Mouse (Mus musculus) midbrain, embryonic 12.5 days (tissue): ENCODE measurements at regions not wholly inside any gene's neighbourhood (a gene's known extent, or its start where the extent isn't known, plus 50 kb on each side); places are given as distances from the start of the nearest gene placed in this dataset.

ENCODE experiments used
- ATAC-seq: fragments of 200-750 bp; cut with Nextera tagmentation; 2 replicates; pipeline ENCODE4 v1.8.0; 2017; ENCODE audit warnings: low read depth, moderate TSS enrichment, moderate library complexity; ENCODE audit not compliant: low FRiP score
- H3K27ac ChIP-seq: fragments of 300-500 bp; sonication (generic); replicated peaks from 2 replicates; pipeline ENCODE4 v1.5.1; 2016; ENCODE audit warnings: mild to moderate bottlenecking
- H3K27me3 ChIP-seq: fragments of 300-500 bp; sonication (generic); 2 replicates; pipeline ENCODE4 v1.6.1; 2016; ENCODE audit warnings: mild to moderate bottlenecking
- H3K36me3 ChIP-seq: fragments of 300-500 bp; sonication (generic); 2 replicates; pipeline ENCODE4 v1.6.1; 2016
- H3K4me1 ChIP-seq: fragments of 300-500 bp; sonication (generic); 2 replicates; pipeline ENCODE4 v1.6.1; 2016
- H3K4me2 ChIP-seq: fragments of 300-500 bp; sonication (generic); replicated peaks from 2 replicates; pipeline ENCODE4 v1.6.1; 2016; ENCODE audit warnings: mild to moderate bottlenecking, moderate library complexity
- H3K4me3 ChIP-seq: fragments of 300-500 bp; sonication (generic); 2 replicates; pipeline ENCODE4 v1.5.1; 2016; ENCODE audit warnings: mild to moderate bottlenecking
- H3K9ac ChIP-seq: fragments of 300-500 bp; sonication (generic); replicated peaks from 2 replicates; pipeline ENCODE4 v1.6.1; 2016; ENCODE audit warnings: mild to moderate bottlenecking, moderate library complexity
- H3K9me3 ChIP-seq: fragments of 300-500 bp; sonication (generic); 2 replicates; pipeline ENCODE4 v1.6.1; 2016; ENCODE audit warnings: mild to moderate bottlenecking
- WGBS: fragments of 180-500 bp; shearing (Covaris S2); methylation state at CpG from one replicate; pipeline ENCODE4 v1.1.7; 2016; 5-methylcytosine and 5-hydroxymethylcytosine counted together

GRCm38 (mm10) chr8:78944367-78944766 lies 83.9 kb upstream of the Zfp827 start:
- no peaks in the 10 kb centered on the region for H3K27me3 ChIP-seq
- no peak for ATAC-seq
- H3K27ac ChIP-seq, result no peak overlapping the region
- H3K36me3 ChIP-seq, result no peaks in the 10 kb centered on the region
- no peak overlapping the region for H3K4me2 ChIP-seq
- no peak overlapping the region for H3K9ac ChIP-seq
- no peaks in the 10 kb centered on the region for H3K9me3 ChIP-seq
- H3K4me1 ChIP-seq, result no peaks in the 10 kb centered on the region
- no peak overlapping the region for H3K4me3 ChIP-seq
- WGBS, result 81% methylated on average over 1 of the region's 1 CpGs

GRCm38 (mm10) chr8:78945607-78946006 lies 82.6 kb upstream of the Zfp827 start:
- Histone ChIP-seq H3K9me3 (no peaks in the 10 kb centered on the region), H3K27me3 (no peaks in the 10 kb centered on the region), H3K4me2 (no peak overlapping the region), H3K4me1 (no peaks in the 10 kb centered on the region), H3K9ac (no peak overlapping the region), H3K36me3 (no peaks in the 10 kb centered on the region), H3K4me3 (no peak overlapping the region), H3K27ac (no peak overlapping the region)
- ATAC-seq, result no peak
- 54% methylated on average over 1 of the region's 1 CpGs for WGBS

GRCm38 (mm10) chr8:78946085-78946484 lies 82.2 kb upstream of the Zfp827 start:
- no peak overlapping the region for H3K27ac ChIP-seq
- no peaks in the 10 kb centered on the region for H3K27me3 ChIP-seq
- no peaks in the 10 kb centered on the region for H3K36me3 ChIP-seq
- no peak overlapping the region for H3K4me2 ChIP-seq
- 84% methylated on average over 2 of the region's 2 CpGs for WGBS
- no peak overlapping the region for H3K9ac ChIP-seq
- H3K4me1 ChIP-seq, result no peaks in the 10 kb centered on the region
- ATAC-seq, result no peak
- H3K4me3 ChIP-seq, result no peak overlapping the region
- H3K9me3 ChIP-seq, result no peaks in the 10 kb centered on the region

GRCm38 (mm10) chr8:78975034-78975433 lies 53.2 kb upstream of the Zfp827 start:
- Histone ChIP-seq H3K27me3 (no peaks in the 10 kb centered on the region), H3K27ac (no peak overlapping the region), H3K9ac (no peak overlapping the region), H3K4me3 (no peak overlapping the region), H3K4me1 (no peaks in the 10 kb centered on the region), H3K4me2 (no peak overlapping the region), H3K9me3 (no peaks in the 10 kb centered on the region), H3K36me3 (no peaks in the 10 kb centered on the region)
- 100% methylated on average over 3 of the region's 3 CpGs for WGBS
- ATAC-seq, result no peak
